Mouse (Mus musculus) testis, postnatal 14 days (tissue): Measurements from ENCODE around the gene Akap11.
A peak's percentile ranks its signal among the peaks of the same experiment; 100 is the strongest.

Experiments
- DNase-seq: peaks from one replicate; pipeline ENCODE4 v3.0.0; 2021; ENCODE audit warnings: low spot score

Gene Akap11

DNA sequence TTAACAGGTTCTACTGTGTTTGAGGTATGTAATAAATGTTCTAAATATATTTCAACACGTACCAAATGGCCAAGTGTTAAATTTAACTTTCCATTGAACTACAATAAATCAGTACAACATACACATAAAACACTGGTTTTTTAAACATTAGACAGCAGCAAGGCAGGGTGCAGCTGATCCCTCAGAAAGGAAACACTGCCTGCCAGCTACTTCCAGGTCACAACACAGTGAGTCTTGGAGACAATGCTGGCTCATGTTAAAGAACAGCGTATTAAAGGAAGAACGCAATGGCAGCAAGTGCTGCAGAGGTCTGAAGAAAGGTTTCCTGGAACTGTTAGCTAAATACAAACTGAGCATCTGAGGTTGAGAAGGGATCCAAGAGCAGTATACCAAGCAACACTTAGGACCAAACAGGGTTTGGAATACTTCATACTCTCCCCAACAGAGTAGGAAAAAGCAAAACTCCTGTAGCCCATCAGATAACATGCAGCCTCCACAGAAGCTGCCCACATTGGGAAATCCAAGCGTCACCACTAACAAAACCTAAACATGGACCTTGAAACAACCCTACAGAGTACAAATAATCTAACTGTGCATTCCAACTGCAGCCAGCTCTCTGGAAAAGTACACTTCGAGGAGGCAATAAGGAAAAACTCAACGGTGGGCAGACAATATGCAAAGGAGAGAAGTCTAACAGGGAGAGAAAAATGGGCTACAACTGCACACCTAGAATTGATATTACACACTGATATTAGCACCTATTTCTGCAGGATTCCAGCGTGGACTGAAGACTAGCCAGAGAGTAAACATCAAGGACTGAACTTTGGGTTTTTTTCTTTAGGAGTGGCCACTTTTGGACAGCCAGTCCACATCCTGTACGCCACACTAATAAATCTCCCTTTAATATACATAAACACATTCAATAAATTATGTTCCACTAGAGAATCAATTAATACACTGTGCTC, 7.9 kb downstream of the Akap11 start:
- DNase-seq = no peak

DNA sequence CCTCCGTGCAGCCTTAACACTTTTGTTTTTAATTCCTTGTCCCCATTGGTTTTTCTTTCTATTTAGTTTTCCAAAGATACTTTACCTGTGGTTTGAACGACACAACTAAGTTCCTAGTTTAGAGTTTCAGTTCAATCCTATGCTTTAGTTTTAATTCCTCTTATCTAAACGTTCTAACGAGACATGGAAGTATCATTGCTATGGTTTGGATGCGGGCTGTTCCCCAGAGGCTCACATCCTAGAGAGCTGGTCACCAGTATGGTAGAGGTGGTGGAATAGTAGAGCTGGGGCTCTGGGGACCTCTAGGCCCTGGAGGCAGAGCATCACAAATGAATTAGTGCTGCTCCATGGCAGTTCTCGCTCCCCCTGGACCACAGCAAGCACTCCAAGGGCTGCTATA, 9.7 kb downstream of the Akap11 start:
- no peak for DNase-seq

DNA sequence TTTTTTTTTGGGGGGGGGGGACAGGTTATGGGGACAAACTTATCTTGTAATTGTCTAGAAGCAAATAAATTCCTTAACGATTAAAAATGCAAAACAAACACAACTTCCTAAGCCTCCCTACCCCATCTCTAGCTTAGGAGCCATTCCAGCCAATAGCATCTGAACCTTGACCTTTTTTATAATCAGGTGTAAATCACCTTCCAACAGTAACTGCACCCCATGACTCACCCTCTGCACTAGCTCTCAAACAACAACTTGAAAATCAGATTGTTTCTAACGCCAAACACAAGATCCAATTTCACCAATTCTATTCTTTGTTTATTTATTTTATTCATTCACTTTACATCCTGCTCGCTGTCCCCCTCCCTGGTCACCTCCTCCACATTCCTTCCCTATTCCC, 10.1 kb downstream of the Akap11 start:
- no peak for DNase-seq

DNA sequence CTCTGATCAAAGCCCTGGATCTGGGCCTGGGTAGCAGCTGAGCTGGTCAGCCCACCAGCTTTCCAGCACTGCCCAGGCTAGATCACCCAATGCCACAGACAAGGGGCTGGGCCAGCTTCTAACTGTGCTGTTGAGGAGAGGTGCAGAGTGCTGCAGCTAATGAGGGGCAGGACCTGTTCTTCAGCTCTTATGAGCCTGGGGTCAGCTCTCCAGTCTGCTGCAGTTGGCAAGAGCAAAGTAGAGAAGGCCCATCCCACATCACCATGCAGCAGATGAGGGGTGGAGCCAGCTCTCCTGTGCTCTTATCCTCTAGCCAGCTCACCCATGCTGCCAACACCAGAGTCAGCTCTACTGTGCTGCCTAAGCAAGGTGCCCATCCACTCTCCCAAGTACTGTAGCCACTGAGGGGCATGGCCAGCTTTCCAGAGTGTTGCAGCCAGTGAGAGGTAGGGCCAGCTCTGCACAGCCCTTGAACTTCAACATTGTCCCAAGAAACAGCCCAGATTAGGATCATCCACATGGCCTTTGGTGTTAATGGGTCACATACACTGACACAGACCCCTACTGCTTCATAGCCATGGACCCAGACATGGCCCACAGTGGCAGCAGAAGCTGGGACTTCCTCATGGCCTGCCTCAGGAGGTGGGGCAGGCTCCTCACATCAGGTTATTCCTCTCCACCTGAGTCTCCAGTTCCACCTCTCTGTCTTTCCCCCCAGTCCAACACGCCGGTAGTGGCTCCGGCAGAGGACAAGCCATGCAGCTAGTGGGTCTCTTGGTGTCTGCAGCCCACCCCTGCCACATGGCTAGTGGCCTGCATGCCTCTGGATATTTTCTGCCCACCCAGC, 10.8 kb downstream of the Akap11 start:
- DNase-seq = no peak

DNA sequence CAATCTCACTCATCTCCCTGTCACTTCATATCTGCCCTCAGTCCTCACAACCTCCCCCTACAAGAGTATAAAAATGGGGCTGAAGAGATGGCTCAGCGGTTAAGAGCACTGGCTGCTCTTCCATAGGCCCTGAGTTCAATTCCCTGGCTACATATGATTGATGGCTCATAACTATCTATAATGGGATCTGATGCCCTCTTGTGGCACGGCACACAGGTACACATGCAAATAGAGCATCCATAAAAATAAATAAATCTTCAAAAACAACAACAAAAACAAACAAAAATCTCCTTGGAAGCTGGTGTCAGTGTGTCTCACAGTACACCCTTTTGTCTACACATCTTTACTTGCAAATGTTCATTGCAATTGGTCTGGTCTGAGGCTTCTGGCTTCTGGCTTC, 11.5 kb downstream of the Akap11 start:
- no peak for DNase-seq

DNA sequence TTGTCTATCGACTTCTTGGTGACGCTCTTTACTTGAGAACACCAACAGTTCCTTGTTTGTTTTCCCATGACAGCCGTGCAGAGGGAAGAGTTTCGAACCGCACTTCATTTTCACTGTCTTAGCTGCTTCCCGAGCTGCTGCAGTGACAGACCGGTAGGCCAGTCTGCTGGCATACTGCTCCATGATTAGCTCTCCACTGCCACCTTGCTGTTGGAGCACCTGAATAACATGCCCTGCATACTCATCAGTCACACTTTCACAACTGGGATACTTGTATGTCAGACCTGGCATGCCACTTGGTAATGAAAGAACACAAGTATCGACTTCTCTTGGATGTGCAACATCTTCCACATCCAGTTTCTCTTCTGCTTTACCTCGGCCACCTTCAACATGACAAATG, 25.9 kb downstream of the Akap11 start:
- DNase-seq = no peak

DNA sequence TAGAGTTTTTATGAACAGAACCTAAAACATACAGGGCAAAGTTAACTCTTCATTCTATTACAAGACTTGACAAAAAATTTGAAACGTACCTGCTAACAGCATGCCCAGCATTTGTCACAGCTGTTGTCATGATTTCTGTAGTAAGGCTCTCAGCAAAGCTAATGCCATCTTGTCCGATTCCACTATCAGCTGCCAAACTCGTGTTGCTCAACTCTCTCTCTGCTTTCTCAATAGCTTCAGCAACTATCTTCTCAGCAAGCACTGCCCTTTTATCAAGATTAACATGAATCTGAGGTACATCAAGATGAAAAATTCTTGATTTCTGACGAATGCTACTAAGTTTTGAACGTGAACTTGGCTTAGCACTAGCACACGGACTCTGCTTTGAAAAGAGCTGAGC, 26.8 kb downstream of the Akap11 start:
- DNase-seq = no peak

DNA sequence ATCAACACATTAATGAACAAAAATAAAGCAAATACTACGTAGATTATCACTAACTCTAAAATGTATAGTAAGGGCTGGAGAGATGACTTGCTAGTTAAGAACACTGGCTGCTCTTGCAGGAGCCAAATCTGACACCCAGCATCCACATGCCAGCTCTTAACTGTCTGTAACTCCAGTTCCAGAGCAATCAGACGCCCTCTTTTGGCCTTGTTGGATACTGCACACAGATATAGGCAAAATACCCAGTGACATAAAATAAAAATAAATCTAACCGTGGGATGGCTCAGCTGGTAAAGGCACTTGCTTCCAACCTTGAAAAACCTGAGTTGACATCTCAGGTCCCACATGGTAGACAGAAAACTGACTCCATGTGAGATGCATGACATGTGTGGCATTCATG, 36.0 kb downstream of the Akap11 start:
- no peak for DNase-seq

DNA sequence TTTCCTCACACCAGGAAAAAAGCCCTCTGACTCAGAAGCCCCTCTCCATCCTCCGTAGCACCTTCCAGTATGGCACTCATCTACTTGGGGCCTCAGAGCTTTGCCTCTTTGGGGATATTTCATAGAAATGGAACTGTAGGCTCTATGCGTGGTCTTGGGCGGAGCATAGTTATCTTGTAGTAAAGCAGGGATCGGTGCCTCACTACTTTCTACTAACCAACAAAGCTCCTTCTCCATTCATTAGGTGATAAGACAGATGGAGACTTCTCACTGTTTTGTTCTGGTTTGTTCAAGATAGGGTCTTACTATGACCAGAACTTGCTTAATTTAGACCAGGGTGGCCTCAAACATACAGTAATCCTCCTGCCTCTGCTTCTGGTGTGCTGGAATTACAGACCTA, 39.9 kb downstream of the Akap11 start:
- DNase-seq = no peak

DNA sequence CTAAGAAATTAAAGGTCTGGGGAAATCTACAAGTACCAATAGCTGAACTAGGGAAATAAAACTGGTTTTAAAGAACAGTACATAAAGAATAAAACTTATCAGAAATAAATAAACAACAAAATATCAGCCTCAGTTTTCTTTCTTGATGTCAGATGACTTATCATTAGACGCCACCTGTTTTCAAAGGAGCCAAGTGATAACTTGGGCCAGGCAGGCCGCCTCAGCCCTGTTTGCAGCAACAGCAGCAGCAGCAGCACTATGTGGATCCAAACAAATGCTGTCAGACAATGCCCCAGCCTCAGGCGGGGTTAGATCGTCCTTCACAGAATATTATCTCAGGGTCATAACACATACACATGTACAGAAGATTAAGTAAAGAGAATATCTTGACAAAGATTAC, 41.4 kb downstream of the Akap11 start:
- no peak for DNase-seq

DNA sequence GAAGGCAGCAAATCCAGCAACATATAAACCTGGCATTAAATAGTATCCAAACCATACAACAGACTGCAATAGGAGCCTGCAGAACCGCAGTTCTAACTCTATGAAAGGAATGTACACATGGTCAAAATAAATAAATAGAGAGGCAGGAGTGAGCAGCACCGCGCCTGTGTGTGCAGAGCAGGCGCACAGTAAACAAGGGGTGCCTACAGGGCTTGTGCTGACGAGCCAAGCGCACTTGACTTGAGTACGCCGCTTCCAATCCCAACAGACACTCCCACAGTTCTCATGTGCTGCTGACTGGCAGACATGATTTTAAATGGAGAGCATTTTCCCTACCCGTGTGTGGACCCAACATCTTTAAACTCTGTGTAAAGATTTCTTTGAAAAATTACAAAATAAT, 44.0 kb downstream of the Akap11 start:
- DNase-seq = no peak

DNA sequence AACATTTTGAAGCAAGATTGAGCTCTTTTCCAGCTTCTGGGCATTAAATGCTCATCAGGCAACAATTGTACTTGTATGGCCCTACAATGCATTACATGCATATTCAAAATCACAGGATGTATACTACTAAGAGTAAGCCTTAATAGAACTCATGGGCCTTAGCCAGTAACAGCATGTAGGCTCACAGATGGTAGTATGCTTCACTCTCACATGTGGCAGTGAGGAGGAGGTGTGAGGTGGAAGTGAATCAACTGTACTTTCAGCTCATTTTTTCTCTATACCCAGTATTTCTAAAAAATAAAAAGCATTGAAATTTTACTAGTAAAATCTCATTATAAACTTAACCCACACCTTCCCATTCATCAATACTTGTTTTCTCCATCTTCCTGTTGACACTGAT, 45.2 kb downstream of the Akap11 start:
- no peak for DNase-seq

DNA sequence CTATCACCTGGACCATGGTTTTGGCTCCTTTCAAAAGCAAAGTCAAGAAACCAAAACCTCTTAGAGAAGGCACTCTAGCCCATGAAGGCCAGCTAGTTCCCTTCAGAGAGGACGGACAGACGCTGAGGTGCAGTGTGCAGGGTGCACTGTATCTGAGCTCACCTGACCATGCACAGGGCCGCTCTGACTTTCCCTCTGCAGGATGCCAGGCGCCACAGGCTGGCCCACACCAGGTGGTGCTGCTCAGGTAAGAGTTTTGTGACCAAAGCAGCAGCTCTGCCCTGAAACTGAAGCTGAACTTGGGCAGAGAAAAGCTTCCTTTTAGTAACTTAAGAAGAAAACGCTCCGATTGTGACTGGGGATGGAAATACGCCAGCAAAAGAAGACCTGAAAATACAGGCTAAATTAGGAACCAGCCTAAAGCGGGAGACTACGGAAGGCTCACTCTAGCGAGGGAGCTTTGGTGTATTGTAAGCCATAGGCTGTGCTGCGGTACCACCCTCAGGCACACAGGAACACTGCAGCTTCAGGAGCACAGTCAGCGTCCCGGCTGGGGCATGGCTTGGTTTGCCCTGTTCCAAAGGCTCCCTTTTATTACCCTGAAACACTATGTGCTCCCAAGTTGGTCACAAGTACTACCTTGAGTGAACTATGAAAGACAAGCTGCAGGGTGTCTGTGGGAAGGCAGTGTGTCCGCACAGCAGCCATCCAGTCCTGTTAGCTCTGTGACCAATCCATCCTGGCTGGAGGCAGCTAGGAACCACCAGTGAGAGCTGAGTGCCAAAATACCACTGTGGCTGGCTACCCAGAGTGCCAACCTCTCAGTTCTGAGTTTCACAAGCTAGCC, 54.0 kb downstream of the Akap11 start:
- peak; percentile 24 for DNase-seq

DNA sequence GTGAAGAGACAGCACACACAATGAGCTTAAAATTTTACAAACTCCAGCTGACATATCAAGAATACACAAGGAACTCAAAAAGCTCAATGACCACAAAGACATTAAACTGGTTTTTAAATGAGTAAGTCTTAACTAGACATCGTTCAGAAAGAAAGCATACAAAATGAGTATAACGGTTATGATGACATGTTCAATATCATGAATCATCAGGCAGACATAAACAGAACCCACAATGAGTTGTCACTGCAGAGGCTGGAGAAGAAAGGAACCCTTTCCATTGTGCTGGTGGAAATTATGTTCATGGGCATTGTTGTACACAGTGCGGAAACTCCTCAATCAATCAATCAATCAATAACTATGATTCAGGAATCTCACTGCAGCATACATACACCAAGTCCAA, 62.5 kb downstream of the Akap11 start:
- no peak for DNase-seq

DNA sequence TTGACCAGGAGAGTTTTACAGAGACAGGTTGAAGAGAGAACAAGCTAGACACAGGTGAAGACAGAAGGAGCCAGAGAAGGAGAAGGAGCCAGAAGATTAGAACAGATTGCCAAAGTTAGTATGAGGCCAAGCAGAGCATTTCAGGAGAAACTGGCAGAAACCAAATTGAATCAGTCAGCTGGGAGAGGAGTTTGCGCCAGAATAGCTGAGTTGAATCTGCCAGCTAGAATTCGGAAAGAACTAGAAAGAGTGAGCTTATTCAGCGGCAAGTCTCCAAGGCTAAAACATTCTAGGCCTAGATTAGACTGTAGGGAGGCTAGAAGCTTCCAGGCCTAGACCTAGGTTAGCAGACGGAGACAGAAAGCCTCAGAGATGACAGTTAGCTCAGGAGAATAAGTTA, 65.9 kb downstream of the Akap11 start:
- no peak for DNase-seq

DNA sequence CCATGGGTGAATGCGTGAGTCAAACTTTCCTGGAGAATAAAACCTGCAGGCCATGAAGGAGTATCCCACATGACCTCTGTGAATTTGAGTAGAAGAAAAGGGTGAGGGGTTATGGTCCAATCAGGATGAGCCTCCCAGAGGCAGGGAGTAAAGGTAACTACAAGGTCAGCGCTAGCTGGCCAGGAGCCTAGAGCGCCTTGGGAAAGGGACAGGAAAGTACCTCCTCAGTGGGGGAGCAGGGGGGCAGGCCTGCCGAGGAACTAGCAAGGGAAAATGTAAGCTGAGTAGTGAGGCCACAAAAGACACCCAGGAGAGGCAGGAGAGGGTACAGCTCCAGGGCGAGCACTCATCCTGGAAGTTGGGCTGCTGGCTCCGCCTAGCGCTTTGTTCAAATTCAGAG, 67.6 kb downstream of the Akap11 start:
- DNase-seq = no peak

DNA sequence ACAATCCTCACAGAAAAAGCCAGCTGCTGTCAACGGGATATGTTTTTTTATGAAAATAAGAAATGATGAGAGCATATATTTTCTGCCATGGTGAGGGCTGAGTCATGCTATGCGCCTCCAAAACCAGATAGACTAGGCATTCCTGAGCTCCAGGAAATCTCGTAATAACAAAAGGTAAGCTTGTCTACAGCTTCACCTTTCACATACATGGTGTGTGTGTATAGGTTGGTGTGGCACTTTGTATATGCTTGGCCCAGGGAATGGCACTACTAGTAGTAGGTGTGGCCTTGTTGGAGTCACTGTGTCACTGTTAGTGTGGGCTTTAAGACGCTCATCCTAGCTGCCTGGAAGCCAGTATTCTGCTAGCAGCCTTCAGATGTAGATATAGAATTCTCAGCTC, 68.6 kb downstream of the Akap11 start:
- no peak for DNase-seq

DNA sequence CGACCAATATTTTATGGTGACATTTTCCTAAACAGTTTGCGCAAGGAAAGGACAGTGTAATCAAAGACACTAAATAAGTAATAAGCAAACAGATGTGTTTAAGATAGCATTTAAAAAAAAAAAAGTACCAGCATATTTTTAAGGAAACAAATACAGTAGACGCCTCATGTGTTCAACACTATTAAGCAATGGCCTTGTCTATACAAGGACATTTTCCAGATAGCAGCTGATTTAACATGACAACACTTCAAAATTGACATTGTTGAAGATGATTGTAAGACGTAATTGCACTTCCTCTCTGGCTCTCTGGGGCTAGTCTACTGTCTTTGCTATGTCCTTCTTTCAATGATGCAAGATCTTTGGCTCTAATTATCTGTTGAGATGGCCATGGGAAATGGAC, 72.3 kb downstream of the Akap11 start:
- DNase-seq = no peak

DNA sequence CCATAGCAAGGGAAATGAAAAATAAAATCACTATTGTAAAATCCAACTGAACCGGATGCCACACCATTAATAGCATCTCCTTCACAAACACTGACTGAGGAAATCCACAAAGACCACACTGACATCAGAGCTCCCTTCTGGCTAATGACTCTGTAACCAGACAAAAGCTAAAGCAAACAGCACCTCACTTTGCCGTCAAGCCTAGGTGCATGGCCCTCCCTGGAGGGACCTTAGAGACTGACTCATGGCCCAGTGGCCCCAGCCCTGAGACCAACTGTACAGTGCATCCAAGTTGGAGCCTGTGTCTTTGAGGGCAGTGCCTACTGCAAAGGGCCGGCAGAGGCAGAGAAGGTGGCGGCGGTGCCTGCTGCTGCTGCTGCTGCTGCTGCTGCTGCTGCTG, 77.5 kb downstream of the Akap11 start:
- DNase-seq = no peak

DNA sequence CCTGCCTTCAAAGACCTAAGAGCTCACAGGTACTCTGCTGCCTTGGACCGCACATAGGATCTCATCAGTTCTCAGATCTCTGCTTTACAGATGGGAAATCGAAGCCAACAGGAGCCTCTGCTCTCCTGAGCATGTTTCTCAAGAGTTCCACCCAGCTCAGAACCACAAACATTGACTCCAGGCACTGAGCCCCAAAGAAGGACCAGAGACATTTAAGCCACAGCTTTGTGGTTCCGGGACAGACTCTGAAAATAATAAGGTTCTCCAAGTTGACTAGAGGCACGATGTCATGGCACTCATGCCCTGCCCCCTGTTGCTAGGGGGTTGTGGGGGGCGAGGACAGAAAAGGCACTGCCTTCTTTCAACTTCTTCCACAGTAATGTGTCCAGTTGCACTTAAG, 77.9 kb downstream of the Akap11 start:
- DNase-seq = no peak

DNA sequence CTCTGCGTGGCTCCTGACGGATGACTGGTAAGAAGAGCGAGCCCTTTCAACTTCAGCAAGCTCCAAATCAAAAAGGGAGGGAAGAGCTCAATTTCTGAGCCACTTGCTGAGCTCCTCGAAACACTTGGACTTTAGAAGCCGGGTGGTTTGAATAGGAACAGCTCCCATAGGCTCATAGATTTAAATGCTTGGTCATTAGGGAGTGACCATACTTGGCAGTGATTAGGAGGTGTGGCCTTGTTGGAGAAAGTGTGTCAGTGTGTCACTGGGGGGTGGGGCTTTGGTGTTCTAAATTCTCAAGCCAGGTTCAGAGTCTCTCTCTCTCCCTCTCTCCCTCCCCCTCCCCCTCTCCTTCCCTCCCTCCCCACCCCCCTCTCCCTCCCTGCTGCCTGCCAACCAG, 81.6 kb downstream of the Akap11 start:
- no peak for DNase-seq

DNA sequence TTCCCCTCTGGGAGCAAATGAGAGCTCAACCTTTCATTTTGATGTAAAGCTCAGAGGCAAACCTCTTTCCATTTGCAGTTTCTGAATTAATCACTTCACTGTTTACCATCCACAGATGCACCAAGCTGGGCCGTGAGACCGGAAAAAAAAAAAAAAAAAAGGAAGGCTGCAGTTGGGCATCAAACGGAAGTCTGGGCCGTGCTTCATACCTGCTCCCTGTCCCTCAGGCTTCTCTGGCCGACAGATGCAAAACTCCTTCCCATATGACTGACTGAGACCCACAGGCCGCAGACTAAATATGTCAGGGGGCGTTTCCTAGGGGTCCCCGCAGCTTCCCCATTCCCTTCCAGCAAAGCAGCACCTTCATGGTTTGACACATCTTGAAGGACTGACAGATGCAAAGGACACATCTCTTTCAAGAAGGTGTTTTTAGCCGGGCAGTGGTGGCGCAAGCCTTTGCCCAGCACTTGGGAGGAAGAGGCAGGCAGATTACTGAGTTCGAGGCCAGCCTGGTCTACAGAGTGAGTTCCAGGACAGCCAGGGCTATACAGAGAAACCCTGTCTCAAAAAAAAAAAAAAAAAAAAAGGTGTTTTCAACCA, 87.7 kb downstream of the Akap11 start:
- no peak for DNase-seq
